Mouse (Mus musculus) spleen, adult 2 months (tissue): Measurements from ENCODE around the gene Hoxc10. TPM values are rescaled to one million over a fixed set of nuclear protein-coding genes. Genes with fewer than 3 reads are reported as not detected.

ENCODE experiments used
- DNase-seq, 2 experiments: peaks; one replicate each; pipeline versions ENCODE4 v3.0.0 to v3.0.0-alpha.2; 2012 to 2021; ENCODE audit warnings: low spot score in 2 of 2, low read depth in 1 of 2
- H3K27ac ChIP-seq: fragments of 200-500 bp; 2 replicates; pipeline ENCODE4 v1.5.1; 2012; ENCODE audit warnings: low read length, inconsistent platforms; ENCODE audit not compliant: insufficient read depth
- H3K27me3 ChIP-seq: fragments of 200-500 bp; 2 replicates; pipeline ENCODE4 v1.6.1; 2012; ENCODE audit warnings: mild to moderate bottlenecking, moderate library complexity, low read length, inconsistent platforms; ENCODE audit not compliant: control insufficient read depth, insufficient read depth
- H3K36me3 ChIP-seq: fragments of 200-500 bp; 2 replicates; pipeline ENCODE4 v1.6.1; 2012; ENCODE audit warnings: mild to moderate bottlenecking, low read length, inconsistent platforms; ENCODE audit not compliant: control insufficient read depth, insufficient read depth
- H3K4me1 ChIP-seq: fragments of 200-500 bp; 2 replicates; pipeline ENCODE4 v1.6.1; 2011; ENCODE audit warnings: inconsistent platforms; ENCODE audit not compliant: control insufficient read depth, insufficient read depth, insufficient read length
- H3K4me3 ChIP-seq: fragments of 200-500 bp; 2 replicates; pipeline ENCODE4 v1.5.1; 2011; ENCODE audit warnings: mild to moderate bottlenecking, inconsistent platforms; ENCODE audit not compliant: insufficient read depth, insufficient read length; ENCODE audit errors: extremely low read depth
- CTCF ChIP-seq: fragments of 200-500 bp; IDR thresholded peaks from 2 replicates; pipeline ENCODE4 v1.5.1; 2011; ENCODE audit warnings: mild to moderate bottlenecking, inconsistent platforms; ENCODE audit not compliant: insufficient read depth, insufficient read length, insufficient replicate concordance; ENCODE audit errors: extremely low read depth
- POLR2A ChIP-seq: fragments of 200-500 bp; IDR thresholded peaks from 2 replicates; pipeline ENCODE4 v1.6.1; 2011; ENCODE audit warnings: low read depth, low read length, inconsistent platforms
- WGBS: fragments of 180-500 bp; shearing (Covaris S2); methylation state at CpG from one replicate; pipeline ENCODE4 v1.1.7; 2018; 5-methylcytosine and 5-hydroxymethylcytosine counted together
- polyA plus RNA-seq: library from polyadenylated mRNA; depleted of rRNA; stranded (reverse); fragments of >200 nt; gene quantifications from 2 replicates; pipeline ENCODE4 v1.2.3, GENCODE M21; 2012

The Hoxc10 gene
- polyA plus RNA-seq, 1 experiment: not detected

DNA sequence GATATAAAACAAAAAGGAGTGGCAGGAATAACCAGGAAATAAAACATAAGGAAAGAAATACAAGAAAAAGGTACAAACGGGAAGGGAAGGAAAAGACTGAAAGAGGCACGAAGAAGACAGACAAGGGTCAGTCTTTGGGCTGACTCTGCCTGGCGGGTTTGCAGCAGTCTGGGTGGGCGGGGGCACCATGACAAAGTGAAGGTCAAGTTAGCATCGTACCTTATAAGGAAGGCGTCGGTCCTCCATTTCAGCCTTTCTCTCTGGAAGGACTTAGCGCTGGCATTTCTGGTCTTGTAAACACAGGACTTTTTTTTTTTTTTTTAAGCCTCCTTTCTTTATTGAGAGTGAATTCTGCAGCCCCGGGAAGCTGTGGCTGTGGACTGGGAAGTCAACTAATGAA is 19.3 kb upstream of the Hoxc10 start:
- Histone ChIP-seq H3K27ac (no peak overlapping the region), H3K4me1 (no peaks in the 10 kb centered on the region), H3K27me3 (peaks cover 31% of the 10 kb centered on the region), H3K36me3 (no peaks in the 10 kb centered on the region), H3K4me3 (no peak overlapping the region)
- no peak for DNase-seq
- 10% methylated on average over 9 of the region's 9 CpGs for WGBS
- TF ChIP-seq CTCF: no peak
- no peak for TF ChIP-seq POLR2A

DNA sequence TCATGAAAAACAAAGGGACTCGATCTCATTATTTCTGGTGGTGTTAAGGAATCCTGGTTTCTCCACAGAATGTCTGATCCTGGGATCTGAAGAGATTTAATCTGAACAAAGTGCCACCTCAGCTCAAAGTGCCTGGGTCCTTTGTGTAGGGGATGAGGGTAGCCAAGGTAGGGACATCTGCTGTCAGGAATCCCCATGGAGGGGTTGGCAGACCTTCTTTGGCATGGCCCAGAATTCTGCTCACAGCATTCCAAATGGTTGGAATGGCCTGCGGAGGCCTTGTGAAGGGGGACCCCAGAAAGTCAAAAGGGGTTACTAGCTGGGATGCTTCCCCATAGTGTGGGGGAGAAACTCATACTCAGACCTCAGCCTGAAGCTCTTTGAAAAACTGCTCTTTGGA is 17.8 kb upstream of the Hoxc10 start:
- DNase-seq: no peak
- Histone ChIP-seq H3K36me3 (no peaks in the 10 kb centered on the region), H3K4me3 (no peak overlapping the region), H3K27ac (no peak overlapping the region), H3K4me1 (no peaks in the 10 kb centered on the region), H3K27me3 (peaks cover 28% of the 10 kb centered on the region)
- 8% methylated on average over 2 of the region's 2 CpGs for WGBS
- TF ChIP-seq POLR2A (no peak), CTCF (no peak)

DNA sequence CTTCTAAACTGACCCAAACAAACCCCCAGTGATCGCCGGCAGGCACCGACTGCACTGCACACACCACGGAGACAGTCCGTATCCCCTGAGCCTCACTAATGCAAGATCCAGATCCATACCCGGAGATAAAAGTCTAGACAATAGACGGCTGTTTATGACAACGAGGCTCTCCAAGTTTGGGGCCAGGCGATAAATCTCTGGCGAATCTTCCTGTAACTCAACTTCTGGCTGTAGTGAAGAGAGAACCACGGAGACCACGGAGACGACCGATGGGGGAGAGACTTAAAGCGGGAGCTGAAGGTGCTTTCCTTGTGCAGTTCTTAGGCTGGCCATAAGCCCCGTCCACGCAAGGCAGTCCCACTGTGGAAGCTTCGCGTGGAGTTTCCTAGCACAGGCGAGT is 16.9 kb upstream of the Hoxc10 start:
- DNase-seq: no peak
- WGBS: 5% methylated on average over 20 of the region's 20 CpGs
- H3K4me1 ChIP-seq: no peaks in the 10 kb centered on the region
- TF ChIP-seq CTCF: no peak
- TF ChIP-seq POLR2A: no peak
- no peaks in the 10 kb centered on the region for H3K36me3 ChIP-seq
- no peak overlapping the region for H3K4me3 ChIP-seq
- no peak overlapping the region for H3K27ac ChIP-seq
- peaks cover 36% of the 10 kb centered on the region for H3K27me3 ChIP-seq

DNA sequence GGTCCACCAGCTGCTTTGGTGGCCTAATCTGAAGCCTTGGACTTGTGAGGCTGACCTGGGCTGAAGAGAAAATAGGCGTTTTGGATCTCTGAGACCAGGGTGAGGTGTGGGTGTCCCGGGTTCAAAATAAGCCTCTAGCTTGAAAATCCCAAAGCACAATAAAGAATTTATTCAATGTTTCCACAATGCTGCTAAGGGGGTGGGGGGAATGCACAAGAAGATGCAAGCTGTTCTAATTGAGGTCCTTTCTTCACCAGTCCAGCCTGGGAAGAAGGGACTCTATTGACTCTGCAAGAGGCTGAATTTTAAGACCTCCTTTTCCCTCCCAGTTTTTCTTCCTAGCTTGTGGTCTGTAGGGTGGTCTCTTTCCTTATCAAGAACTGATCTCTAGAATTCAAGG is 15.7 kb upstream of the Hoxc10 start:
- Histone ChIP-seq H3K27ac (no peak overlapping the region), H3K4me1 (no peaks in the 10 kb centered on the region), H3K27me3 (peaks cover 43% of the 10 kb centered on the region), H3K36me3 (no peaks in the 10 kb centered on the region), H3K4me3 (no peak overlapping the region)
- 15% methylated on average over 2 of the region's 2 CpGs for WGBS
- no peak for TF ChIP-seq CTCF
- no peak for TF ChIP-seq POLR2A
- no peak for DNase-seq

DNA sequence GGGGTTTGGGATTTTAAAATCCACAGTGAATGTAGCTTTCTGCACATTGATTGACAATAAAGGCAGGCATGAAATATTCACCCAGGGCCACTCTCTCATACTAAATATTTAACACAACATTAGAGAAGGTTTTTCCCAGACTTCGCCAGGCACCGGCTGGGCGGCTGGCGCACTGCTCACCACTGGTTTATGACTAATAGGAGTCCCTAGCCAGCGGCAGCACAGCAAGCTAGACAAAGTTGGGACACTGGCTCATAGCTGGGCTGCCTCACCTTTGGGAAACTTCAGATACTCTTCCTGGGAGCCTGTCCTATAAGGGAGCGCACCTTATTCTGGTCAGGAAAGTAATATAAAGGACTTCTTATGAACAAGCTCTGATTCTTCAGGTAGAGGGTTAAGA is 13.0 kb upstream of the Hoxc10 start:
- Histone ChIP-seq H3K27ac (no peak overlapping the region), H3K36me3 (no peaks in the 10 kb centered on the region), H3K27me3 (peaks cover 49% of the 10 kb centered on the region), H3K4me1 (no peaks in the 10 kb centered on the region), H3K4me3 (no peak overlapping the region)
- TF ChIP-seq POLR2A: no peak
- no peak for TF ChIP-seq CTCF
- 34% methylated on average over 6 of the region's 6 CpGs for WGBS
- no peak for DNase-seq

DNA sequence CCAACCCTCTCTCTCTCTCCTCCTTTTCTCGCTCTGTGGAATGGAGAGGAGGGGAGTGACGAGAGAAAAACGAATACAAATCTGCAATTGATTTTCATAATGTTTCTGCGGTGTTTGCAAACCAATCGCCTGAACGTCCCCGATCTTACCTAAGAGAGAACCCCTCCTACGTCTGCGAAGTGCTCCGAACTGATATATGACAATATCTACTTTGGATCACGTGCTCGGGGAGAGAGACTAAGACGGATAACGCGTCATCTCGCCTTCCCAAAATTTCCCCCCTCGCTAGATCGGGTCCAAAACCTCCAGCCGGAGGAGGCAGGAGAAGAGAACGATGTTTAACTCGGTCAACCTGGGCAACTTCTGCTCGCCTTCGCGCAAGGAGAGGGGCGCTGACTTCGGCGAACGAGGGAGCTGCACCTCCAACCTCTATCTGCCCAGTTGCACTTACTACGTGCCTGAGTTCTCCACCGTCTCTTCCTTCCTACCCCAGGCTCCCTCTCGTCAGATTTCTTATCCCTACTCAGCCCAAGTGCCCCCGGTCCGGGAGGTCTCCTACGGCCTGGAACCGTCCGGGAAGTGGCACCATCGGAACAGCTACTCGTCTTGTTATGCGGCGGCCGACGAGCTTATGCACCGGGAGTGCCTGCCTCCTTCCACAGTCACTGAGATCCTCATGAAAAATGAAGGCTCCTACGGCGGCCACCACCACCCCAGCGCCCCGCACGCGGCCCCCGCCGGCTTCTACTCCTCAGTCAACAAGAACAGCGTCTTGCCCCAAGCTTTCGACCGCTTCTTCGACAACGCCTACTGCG is 12.2 kb upstream of the Hoxc10 start, which contains the start of gene Hoxc11:
TSS of gene Hoxc11 (plus strand) at position 236 of the 815 bp plus-strand sequence.
- no peak for DNase-seq
- Histone ChIP-seq H3K27me3 (peaks cover 45% of the 10 kb centered on the region), H3K36me3 (no peaks in the 10 kb centered on the region), H3K4me3 (no peak within 1 kb of the TSS), H3K4me1 (no peaks in the 10 kb centered on the region), H3K27ac (no peak within 1 kb of the TSS)
- TF ChIP-seq POLR2A: no peak
- no peak for TF ChIP-seq CTCF
- 4% methylated on average over 57 of the region's 57 CpGs for WGBS

DNA sequence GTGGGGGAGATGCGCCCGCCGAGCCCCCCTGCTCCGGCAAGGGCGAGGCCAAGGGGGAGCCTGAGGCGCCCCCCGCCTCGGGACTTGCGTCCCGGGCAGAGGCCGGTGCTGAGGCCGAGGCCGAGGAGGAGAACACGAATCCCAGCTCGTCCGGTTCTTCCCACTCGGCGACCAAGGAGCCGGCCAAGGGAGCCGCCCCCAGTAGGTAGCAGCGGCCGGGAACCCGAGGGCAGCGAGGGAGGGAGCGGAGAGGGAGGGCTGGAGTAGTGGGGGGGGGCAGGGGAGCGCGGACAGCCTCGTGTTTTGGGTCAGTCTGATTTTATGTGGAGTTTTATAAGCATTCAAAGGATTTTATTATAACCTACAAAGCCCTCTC is 11.6 kb upstream of the Hoxc10 start:
- TF ChIP-seq CTCF (no peak), POLR2A (no peak)
- no peaks in the 10 kb centered on the region for H3K36me3 ChIP-seq
- peaks cover 47% of the 10 kb centered on the region for H3K27me3 ChIP-seq
- no peak overlapping the region for H3K4me3 ChIP-seq
- 3% methylated on average over 27 of the region's 28 CpGs for WGBS
- H3K27ac ChIP-seq: no peak overlapping the region
- no peaks in the 10 kb centered on the region for H3K4me1 ChIP-seq
- DNase-seq: no peak
